Mouse (Mus musculus): ENCODE measurements at regions not wholly inside any gene's neighbourhood (a gene's known extent, or its start where the extent isn't known, plus 50 kb on each side); places are given as distances from the start of the nearest gene placed in this dataset.

DNA sequence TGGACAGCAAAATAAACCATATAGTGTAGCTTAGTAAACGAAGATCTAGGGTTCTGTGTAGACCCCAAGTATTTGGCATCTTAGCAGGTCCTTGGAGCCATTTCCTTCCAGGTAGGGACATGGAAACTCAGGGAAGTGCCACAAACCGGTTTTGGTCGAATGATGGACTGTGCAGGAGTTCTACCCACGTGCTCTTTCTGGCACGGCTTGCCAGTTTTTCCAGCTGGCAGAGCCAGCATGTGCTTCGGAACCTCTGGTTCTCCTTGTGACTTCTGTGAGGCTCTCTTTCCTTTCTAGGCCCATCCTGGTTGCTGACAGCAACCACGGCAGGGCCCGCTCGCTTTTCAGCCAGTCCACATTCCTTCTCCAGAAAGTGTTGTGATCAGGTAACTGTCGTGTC, 291.4 kb downstream of the Kcnrg start:
- no peak for DNase-seq (ENCODE audit: inconsistent ontology term)

DNA sequence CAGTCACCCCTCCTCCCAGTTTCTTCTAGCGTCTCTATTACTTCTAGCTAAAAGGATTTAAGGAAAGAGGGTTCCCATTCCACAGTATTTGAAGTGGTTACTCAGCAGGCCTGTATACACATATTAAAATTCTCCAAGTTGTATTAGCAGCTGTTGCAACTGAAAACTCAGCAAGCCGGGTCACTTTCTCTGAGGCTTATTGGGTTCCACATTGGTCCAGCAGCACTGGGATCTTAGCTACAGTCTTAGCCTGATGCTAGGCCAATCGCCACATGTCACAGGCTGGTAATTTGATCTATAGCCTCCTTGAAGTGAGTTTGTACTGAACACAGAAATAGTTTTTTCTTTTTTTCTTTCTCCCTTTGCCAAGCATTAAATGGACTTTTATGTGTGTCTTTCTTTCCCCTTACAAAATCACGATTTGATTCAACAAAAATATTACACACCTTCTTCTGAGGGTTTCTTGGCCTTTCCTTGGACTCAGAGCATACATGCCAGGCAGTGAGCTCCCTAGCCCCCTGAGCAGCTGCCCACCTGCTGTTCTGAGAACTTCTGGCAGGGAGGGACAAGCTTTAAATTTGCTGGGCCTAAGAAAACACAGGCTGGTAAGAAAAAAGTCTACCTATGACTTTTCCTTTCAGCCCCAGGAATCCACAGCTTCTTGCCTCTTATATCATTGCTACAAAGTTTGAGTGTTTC, 297.3 kb downstream of the Kcnrg start:
- DNase-seq (ENCODE audit: inconsistent ontology term) = no peak

DNA sequence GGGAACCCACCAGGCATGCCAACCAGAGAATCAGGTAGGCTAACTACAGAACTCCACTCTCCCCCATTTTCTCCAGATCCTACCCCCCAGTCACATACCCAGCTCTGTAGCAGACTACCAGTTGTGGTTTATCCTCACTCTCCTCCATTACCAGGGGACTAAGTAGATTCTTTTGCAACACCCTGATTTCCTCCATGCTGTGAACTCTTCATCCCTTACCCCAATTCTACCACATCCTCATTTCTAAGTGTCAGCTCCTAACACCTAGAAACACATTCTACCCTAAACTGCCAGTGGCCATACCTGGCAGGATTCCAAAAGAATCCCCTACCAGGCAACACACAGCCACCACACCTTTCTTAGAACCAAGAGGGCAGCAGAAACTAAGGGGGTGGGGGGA, 310.9 kb downstream of the Kcnrg start:
- no peak for DNase-seq (ENCODE audit: inconsistent ontology term)

DNA sequence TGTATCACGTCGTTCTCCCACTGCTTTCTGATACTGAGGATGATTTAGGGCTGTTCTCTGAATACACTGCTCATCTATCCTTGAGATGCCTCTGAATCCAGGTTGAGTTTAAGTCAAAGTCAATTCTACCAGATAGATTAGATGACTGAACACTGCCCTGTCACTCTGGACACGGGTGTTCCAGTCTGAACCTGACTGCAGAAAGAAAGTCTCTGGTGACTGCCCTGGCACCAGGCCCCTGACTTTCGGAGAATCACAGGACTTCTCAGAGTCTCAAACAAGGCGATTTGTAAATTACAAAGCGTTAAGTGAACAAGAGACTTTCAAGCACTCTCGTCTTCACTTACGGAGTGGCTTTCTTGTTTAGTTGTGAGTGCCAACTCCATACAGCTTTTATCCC, 324.6 kb downstream of the Kcnrg start:
- no peak for DNase-seq (ENCODE audit: inconsistent ontology term)

DNA sequence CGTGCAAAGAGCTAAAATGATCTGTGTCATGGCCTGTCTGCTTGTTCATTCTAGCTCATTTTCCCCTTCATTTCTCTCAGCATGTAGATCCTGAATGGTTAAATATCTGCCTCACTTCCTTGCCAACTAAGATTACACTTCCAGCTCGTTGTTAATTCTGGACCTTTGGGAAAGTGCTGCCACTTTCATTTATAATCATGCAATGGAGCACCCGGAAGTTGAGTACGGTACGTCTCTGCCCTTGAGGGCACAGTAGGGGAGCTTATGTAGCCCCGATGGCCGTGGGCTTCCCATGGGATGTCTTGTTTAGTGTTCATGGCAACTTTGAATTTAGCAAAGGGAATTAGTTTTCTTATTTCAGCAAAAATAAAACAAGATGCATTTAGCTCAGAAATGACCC, 334.4 kb downstream of the Kcnrg start:
- DNase-seq (ENCODE audit: inconsistent ontology term) = no peak

DNA sequence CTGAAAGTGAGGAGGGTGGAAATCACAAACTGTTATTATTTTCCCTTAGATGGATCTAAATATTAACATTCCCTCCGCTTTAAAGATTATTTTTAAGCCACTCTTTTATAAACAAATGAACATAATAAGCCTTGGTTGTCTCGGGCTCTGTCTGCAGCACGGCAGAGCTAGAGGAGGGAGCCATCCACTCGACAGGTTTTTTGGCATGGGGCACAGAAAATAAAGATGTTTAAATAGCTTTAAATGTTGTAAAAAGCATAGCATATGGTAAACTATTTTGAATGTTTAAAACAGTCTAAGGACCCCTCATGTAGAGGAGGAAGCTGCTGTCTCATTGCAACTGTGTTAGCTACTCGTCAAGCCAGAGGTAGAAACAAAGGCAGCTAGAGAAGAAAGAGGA, 338.4 kb downstream of the Kcnrg start:
- no peak for DNase-seq (ENCODE audit: inconsistent ontology term)

DNA sequence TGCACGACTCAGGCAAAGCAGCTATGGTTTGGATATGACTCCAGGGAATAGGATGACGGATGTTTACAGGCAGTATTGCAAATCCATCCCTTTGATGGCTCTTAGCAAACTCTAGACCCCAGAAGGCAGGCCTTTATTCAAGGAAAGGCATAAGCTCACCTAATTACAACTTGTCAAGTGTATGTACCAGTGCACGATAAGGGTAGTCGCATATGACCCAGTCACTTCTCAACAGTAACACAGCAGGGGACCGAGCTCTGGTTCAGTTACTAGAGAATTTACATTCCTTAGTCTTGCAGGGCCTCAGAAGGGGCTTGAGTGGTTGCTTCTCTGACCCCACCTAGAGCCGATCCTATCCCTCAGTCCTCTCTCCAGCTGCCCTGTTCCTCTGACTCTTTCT, 342.2 kb downstream of the Kcnrg start:
- no peak for DNase-seq (ENCODE audit: inconsistent ontology term)

DNA sequence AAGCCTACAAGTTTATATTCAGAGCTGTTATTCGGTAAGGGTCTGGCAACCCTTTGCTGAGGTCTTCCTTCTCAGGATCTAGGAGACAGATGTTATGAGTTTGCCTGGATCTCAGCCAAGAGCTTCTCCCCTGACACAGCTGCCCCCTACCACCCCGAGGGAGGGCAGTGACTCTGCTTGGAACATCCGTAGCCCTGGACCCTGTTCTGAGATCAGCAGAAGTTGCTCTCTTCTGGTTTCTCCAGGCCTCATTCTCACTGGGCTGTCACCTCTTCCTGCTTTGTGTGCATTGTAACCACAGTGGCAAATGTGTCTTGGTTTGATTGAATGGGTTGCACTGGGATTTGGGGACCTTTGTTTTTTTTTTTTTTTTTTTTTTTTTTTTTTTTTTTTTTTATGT, 342.4 kb upstream of the Rnaseh2b start:
- DNase-seq (ENCODE audit: inconsistent ontology term) = no peak

DNA sequence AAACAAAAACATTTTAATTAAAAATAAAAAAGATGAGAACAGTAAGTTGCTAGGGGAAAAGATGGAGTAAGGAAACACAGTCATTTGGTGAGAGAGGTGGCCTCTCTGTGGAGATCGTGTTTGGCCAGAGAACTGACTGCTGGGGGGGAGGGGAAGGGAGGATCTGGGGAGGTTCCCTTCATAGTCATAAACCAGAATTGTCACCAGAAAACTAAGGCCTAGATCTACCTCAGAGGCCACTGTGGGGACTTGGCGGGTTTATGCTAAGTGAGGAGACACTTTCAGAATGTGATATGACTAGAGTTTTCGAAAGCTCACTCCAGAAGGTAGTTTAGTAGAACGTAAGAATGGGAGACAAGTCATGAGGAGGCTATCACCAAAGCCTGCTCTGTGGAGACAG, 339.4 kb upstream of the Rnaseh2b start:
- no peak for DNase-seq (ENCODE audit: inconsistent ontology term)

DNA sequence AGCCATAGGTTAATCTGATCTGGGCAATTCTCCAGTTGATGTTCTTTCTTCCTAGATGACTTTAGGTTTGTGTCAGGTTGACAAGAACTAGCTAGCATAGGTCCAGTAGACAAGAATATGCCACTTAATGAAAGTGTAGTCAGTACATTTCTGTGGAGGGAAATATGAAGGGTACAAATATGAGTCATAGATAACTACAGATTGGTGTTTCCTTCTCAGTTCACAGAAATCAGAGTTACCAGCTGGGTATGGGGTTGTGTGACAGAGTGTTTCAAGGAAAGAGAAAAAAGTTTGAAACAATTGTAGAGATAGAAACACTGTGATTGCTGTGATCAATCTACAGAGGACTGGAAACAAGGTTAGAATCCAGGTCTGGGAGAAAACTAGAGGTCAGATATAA, 337.0 kb upstream of the Rnaseh2b start:
- no peak for DNase-seq (ENCODE audit: inconsistent ontology term)

DNA sequence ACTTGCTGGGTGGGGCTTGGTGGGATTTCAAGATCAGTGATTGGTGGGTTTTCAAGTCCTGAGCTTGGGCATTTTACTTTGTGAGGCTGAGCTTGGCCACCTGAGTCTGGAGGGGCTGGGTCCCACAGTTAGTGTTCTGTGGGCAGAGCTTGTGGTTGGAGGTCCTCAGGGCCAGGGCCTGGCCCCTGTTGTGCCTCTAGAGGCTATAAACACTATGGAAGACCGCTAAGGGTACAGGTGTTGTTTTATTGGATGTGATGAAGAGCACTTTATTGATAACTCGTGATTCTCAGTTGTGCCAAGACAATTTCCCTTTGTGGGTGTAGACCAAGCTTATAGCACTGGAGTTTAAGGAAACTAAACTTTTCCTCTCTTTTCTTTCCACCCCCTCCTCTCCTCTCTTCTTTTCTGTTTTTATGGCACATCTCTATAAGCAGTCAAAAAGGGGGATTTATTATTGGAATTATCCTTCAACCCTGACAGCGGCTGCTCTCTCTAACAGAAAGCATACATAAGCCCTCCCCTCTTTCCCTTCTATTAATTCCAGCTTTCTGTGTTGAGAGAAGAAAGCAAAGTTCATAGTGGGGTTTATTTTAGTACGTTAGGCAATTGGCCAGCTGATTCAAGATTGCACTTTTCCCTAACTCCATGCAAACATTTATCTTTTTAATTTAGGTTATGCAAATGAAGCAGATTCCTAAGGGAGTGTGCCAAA, 332.0 kb upstream of the Rnaseh2b start:
- DNase-seq (ENCODE audit: inconsistent ontology term) = no peak

DNA sequence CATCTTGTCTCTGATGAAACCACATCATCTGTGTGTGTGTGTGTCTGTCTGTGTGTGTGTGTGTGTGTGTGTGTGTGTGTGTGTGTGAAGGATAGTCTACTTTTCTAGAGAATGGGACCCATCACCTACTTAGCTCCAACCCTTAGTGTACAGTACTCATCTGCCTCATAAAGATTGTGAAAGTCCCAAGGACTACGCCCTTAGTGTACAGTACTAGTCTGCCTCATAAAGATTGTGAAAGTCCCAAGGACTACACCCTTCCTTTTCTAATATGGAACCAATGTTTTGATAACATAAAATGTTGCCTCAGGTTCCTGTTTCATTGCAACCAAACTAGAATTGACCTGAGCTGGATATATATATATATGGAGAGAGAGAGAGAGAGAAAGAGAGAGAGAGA, 323.9 kb upstream of the Rnaseh2b start:
- no peak for DNase-seq (ENCODE audit: inconsistent ontology term)

DNA sequence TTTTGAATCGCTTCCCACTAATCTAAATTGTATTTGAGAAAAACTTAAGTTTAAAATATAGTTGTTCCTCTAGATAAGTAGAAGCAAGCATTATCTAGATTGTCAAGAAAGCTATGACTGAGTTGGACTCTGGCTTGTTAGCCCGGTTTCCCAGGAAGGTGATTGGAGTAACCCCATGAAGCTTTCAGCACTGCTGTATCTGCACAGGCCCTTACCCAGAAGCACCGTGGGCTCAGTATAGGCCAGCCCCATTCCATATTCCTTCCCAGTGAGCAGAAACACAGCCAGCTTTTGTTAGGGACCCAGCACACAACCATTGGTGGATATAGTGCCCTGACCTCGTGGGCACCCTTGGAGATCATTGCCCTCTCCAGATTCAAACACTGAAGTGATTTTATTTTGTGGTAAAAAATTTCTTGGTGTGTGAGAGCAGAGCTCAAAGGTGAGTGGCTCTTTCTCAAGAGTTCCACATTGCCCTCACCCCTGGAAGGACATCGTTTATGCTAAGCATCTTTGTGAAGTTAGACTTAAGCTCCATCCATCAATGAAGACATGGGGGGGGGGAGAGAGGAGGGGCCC, 323.3 kb upstream of the Rnaseh2b start:
- no peak for DNase-seq (ENCODE audit: inconsistent ontology term)

DNA sequence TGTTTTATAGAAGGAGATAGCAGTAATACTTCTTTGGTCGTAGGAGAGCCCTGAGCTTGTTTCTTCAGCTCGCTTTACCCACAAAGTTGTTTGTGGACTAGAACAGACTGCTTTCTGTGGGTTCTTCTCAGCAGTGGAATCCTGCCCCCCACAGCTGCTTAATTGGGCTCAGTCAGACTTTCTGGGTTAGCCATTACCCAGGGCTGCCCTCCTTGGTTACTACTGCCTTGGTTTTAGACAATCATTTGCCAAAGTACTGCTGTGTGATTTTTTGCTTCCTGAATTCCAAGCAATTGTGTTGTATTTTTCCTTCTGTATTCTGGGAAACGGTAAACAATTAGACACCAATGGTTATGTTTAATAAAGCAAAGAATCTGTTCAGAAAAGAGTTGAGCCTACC, 321.8 kb upstream of the Rnaseh2b start:
- no peak for DNase-seq (ENCODE audit: inconsistent ontology term)

DNA sequence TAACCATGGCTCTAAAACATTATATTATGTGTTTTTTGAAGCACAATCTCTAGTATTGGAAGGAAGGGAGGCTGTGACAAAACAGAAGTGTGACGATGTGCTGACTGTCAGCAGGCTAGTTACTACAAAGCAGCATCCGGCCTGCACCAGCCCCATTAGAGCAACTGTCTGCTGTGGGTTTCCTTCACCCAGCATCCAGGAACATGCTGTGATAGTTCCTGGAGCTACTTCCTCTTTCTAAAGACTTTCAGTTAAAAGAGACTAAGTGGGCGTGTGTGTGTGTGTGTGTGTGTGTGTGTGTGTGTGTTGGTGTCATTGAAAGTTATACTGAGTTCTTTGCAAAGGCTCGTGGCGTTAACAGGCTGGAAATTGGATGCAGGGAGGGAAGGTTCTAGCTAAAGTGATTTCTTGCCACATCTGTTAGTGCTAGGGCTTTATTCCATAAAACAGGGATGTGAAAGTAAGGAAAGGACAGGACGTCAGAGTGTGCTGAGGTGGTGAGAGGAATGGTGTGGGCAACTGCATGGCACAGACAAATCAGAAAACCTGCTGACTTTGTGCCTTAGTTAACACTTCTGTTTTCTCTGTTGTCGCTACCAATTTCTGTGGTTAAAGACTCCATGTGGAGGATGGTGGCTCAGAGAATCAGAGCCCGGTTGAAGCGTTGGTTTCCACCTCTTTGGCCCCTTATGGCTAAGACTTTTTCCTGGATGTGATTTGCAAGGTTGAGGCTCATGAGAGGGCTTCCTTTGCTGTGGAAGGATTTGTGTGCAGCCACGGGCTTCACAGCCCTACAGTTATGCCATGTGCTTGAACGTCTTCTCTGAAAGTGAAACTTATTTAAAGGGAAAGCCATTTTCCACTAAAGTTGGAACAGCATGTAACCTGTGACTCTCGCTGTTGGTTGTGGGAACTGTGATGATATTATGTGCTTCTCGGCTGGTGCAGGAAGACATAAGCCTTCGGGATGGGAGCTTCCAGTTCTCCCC, 321.0 kb upstream of the Rnaseh2b start:
- no peak for DNase-seq (ENCODE audit: inconsistent ontology term)

DNA sequence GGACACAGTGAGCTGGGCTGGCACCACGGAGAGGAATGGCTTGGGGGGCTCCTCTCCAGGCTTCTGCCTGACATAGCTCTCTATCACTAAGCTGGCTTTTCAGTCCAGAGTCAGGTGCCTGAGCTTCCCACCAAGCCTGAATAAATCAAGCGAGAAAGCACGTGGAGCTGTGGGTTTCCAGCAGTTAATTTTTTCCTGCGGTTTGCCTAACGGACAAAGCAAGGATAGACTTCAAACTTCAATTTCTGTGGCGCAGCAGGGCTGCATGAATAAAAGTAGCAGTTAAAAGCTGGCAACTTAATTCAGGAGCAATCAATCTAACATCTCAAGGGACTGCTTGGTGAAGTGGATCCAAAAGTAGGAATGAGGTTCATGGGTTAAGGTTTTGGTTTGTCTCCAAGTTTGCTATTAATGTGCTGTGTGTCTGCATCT, 317.1 kb upstream of the Rnaseh2b start:
- peak; percentile 65 for DNase-seq (ENCODE audit: inconsistent ontology term)

DNA sequence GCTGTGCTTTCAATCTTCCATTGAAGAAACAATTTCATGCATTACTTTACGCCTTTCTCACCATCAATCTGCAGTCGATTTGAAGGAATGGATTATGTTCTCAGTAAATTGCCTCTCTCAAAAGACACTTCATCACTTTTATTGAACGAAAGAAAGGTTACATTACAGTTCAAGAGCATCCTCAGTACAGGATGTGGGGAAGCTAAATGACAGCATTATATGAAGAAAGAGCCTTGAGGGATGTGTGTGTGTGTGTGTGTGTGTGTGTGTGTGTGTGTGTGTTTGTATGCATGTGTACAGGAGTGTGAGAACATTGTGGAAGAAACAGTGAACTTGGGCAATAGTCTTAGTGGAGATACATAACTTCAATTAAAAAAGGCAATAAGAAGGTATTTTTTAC, 311.8 kb upstream of the Rnaseh2b start:
- DNase-seq (ENCODE audit: inconsistent ontology term) = no peak

DNA sequence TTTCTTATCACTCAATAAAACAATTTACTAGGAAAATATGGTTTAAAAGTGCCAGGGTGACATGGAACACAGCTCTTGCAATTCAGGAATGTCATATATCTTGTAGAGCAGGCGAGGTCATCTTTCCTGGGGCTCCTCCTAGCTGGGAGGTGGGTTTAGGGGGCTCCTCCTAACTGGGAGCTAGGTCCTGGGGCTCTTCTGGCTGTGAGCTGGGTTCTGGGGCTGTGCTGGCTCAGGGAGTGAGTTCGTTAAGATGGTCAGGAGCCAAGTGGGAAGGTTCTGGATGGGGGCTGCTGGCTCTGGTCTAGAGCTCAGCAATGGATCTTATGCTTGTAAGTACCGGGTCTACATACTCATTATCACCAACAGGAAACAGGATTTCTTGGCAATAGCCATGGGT, 306.8 kb upstream of the Rnaseh2b start:
- DNase-seq (ENCODE audit: inconsistent ontology term) = no peak

DNA sequence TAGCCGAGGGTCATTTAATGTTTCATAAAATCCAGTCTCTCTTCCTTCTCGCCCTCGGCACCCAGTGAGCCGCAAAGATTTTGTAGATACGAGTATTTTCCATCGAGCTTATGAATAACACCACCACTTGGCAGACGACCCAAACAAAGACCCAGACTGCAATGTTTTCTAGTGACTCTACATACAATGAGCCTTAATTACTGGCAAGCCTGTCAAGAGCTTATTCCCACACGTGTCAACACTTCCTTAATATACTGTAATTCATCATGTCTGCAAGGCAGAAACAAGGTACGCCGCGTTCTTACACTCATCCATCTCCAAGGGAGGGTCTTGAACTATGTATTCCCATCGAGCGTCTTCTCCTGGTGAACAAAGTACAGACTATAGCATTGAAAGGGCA, 306.2 kb upstream of the Rnaseh2b start:
- no peak for DNase-seq (ENCODE audit: inconsistent ontology term)

DNA sequence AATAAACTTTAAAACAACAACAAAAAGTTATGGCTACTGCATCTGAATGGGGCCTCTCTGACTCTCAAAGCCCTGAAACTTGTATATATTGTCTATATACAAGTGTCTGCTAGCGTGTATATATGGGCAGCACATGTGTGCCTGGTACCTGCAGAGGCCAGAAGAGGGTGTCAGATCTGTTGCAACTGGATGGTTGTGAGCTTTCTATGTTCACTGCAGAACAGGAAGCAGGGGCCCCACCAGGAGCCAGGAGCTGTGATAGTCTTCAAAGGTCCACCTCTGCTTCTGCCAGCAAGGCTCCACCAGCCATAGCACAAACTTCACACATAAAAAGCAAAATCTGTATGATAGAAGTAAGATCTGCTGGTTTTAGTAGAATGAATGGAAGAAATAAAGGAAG, 297.1 kb upstream of the Rnaseh2b start:
- no peak for DNase-seq (ENCODE audit: inconsistent ontology term)

DNA sequence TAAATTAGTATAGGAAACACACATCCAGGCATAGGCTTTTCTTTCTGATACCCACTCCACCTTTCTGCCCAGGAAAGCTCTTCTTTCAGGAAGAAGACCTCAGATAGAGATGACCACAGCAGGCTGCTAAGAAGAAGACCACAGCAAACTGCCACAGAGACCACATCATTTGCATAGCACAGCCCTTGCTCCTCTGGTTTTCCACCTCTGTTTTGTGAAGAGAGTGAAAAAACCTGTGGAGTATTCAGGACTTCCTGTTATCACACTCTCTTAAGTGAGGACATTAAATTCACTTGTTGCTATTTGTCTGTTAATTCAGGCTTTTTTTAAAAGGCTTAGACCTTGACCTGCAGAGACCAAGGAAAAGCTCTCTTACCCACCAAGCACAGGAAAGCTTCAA, 294.7 kb upstream of the Rnaseh2b start:
- no peak for DNase-seq (ENCODE audit: inconsistent ontology term)

DNA sequence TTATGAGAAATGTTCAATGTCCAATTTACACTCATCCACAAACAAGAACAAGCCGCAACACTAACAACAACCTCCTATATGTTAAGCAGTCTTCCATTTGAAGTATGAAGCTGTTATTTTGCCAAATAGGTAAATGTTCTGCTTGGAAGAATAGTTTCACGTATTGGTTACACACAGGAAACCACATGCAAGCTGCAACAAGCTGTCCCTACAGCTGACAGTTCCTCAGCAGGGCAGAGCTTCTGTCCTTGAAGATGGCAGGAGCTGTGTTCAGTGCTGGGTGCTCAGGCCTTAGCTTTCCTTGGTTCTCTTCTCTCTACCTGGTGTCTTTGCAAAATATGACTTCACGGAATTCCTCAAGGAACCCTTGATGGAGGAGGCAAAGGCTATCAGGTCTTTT, 294.1 kb upstream of the Rnaseh2b start:
- DNase-seq (ENCODE audit: inconsistent ontology term) = no peak

All from Muller cell, postnatal 12 days (primary cell).